Mouse (Mus musculus) gastrocnemius, postnatal 25 days (tissue): ENCODE data around the gene Flad1. TPM values are rescaled to one million over a fixed set of nuclear protein-coding genes. Genes with fewer than 3 reads are reported as not detected.
"Not testable (repeated sequence)": the region's sequence is repeated elsewhere in the genome, so short reads cannot be mapped to it uniquely, and the experiment has no call there.

Source experiments
- DNase-seq: peaks from one replicate; pipeline ENCODE4 v3.0.0; 2022
- total RNA-seq, 2 experiments: library from RNA; stranded (reverse); gene quantifications; 1 replicate in 1 of 2; 2 replicates in 1 of 2; pipeline ENCODE4 v1.2.3; 2021

The Flad1 gene
- total RNA-seq, 2 experiments from 2014 or later: 43.3 to 44.5 TPM

GRCm38 (mm10) chr3:89429021-89429420 is 17.4 kb upstream of the Flad1 start:
- not testable (repeated sequence) for DNase-seq

GRCm38 (mm10) chr3:89425876-89426275 is 14.2 kb upstream of the Flad1 start:
- DNase-seq: no peak

DNA sequence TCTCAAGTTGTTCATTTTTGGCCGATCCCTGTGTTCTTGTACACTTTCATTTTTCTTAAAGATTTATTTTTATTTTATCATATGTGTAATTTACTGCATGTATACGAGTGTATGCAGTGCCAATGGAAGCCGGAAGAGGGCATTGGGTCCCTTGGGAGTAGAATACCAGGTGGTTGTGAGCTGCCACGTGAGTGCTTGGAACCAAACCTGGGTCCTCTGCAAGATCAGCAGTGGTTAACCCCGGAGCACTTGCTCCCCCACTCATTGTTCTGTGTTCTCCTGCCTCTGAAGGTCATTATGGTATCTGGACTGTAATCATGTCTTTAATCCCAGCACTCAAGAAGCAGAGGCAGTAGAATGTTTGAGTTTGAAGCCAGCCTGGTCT is 13.5 kb upstream of the Flad1 start:
- no peak for DNase-seq

GRCm38 (mm10) chr3:89424416-89425140 is 12.9 kb upstream of the Flad1 start:
- no peak for DNase-seq

DNA sequence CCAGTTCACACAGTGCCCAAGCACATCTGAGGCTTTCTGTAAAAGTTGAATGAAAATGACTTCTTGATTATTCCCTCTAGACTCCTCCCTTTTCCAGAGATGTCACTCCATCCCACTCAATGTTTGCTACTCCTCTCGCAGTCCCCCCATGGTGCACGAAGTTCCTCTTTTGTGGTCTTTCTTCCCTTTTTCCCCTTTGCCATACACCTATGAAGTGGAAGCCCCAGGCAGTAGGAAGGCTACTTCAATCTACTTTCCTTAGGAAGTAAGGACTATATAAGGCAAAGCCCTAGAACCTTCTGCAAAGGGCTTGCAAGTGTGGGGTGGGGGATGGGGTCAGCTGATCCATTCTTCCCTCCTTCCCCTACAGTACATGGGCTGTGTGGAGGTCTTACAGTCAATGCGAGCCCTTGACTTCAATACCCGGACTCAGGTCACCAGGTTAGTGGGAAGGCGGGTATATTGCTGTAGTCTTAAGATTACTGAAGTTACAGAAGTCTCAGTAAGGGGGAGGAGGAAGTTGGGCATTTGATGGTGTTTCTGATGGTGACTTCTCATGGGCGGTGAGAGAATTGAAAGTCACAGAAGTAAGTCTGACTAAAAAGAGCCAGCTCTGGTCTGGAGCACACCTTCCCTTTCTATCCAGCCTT is 11.0 kb upstream of the Flad1 start:
- DNase-seq: no peak

DNA sequence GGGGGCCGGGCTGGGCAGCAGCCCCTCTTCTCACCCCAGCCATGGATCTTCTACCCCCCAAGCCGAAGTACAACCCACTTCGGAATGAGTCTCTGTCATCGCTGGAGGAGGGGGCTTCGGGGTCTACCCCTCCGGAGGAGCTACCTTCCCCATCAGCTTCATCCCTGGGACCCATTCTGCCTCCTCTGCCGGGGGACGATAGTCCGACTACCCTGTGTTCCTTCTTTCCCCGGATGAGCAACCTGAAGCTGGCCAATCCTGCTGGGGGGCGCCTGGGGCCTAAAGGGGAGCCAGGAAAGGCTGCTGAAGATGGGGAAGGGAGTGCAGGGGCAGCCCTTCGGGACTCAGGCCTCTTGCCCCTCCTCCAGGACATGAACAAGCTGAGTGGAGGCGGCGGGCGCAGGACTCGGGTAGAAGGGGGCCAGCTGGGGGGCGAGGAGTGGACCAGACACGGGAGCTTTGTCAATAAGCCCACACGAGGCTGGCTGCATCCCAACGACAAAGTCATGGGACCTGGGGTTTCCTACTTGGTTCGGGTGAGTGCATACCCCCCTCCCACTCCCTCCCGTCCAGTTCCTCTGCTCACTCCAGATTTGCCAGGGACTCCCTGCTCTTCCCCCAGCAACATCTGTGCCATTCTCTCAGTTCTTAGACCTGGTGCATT is 10.3 kb upstream of the Flad1 start:
- DNase-seq: no peak

- DNase-seq: peak; percentile 90
Observed at GRCm38 (mm10) chr3:89421002-89421774, 9.5 kb upstream of the Flad1 start.

GRCm38 (mm10) chr3:89420421-89420820 is 8.8 kb upstream of the Flad1 start:
- DNase-seq: no peak

GRCm38 (mm10) chr3:89419981-89420380 is 8.3 kb upstream of the Flad1 start:
- no peak for DNase-seq

DNA sequence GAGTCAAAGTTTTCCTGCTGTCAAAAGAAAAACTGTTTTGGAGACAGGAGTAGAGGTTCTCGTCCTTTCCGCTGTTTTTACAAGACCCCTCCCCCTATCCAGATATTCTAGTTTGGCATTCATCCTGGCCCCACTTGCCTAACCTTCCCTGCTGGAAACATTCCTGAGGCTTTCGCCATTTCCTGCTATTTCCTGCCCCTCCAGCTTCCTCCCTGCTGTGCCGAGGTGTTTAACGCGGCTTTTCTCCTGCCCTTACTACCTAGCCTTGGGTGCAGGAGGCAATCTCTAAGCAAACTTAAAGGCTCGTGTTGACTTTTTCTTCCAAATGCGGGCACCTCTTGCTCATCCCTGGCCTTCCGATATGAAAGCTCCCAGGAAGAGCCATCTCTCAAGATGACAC is 7.9 kb upstream of the Flad1 start:
- DNase-seq: peak; percentile 60

- peak; percentile 84 for DNase-seq
Observed at GRCm38 (mm10) chr3:89418861-89419250, 7.2 kb upstream of the Flad1 start.

DNA sequence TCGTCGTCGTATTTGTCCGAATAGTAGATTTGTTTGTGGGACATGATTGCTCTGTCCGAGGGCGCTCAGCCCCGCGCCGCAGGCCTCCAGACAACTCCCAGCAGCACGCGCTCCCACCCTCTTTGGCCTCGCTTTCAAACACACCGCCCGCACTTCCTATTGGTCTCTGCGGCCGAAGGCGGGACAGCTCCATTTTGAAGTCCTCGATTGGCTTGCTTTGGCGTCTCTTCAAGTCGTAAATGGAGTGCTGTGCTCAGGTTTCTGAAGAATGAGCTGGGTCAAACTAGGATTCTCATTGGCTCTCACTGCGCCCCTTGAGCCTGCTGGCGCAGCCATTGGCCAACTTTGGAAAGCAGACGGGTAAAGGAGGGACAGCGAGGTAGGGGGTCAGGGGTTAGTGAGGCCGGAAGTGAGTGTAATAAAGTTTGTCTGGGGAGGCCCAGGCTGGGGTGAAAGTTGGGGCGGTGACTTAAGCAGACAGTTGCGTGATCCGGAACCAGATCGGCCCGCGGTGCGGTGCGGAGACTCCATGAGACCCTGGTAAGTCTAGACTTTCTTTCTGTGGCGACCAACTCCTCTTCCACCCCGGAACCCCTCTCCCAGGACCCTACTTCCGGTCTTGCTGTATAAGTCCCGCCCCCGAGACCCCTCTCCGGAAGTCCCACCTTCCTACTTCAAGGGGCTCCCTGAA is 6.6 kb upstream of the Flad1 start, which contains the start of the genes Cks1b and Shc1:
Gene Cks1b, minus strand, starts transcription at position 214 of the 691 bp plus-strand sequence.
Gene Shc1, plus strand, starts transcription at position 274 of the 691 bp plus-strand sequence.
- peak; percentile 98 for DNase-seq

- no peak for DNase-seq
Observed at GRCm38 (mm10) chr3:89417840-89418169, 6.1 kb upstream of the Flad1 start.

GRCm38 (mm10) chr3:89417131-89417530 is 5.5 kb upstream of the Flad1 start:
- DNase-seq: no peak

- DNase-seq: no peak
Observed at GRCm38 (mm10) chr3:89416158-89416557, 4.5 kb upstream of the Flad1 start.

GRCm38 (mm10) chr3:89410864-89411263 is 806 bp downstream of the Flad1 start:
- no peak for DNase-seq

DNA sequence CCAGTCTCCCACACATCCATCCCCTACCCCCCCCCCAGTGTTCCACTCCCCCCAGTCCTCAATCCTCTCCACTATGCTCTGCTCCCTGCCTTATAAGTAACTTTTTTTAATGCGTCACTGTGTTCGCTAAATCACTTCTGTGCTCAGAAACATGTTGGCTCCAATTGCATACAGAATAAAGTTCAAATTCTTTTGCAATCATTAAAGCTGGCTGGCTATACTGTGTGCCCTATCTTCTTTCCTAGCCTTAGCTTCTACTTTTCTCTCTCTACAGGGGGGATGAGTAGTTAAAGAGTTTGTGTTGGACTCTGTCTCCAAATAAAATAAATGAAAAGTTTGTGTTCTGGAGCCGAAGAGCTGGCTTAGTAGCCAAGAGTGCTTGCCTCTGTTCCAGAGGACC is 2.0 kb downstream of the Flad1 start:
- DNase-seq: no peak

GRCm38 (mm10) chr3:89408448-89408847 is 3.2 kb downstream of the Flad1 start:
- no peak for DNase-seq

- peak; percentile 54 for DNase-seq
Observed at GRCm38 (mm10) chr3:89406887-89407286, 4.8 kb downstream of the Flad1 start.

- DNase-seq: no peak
Observed at GRCm38 (mm10) chr3:89402693-89403092, 9.0 kb downstream of the Flad1 start, which contains the start of gene Lenep. Lenep (minus strand) TSS chr3:89402793.

DNA sequence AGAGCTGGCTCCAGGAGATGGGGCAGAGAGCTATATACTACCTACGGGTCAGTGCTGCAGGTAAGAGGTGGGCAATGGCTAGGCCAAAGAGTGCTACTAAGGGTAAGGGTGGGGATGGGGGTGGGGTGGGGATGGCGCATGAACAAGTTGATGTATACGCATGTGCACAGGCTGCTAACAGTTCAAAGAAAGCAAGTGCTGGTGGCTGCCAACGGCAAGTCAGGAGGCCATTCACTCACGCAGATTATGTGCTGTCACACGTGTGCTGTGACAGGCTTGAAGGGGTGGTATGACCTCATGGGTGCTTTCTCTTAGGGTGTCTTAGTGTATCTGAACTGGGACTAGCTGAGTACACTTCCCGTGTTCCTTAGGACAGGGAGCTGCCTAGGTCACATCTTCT is 10.3 kb downstream of the Flad1 start:
- no peak for DNase-seq

DNA sequence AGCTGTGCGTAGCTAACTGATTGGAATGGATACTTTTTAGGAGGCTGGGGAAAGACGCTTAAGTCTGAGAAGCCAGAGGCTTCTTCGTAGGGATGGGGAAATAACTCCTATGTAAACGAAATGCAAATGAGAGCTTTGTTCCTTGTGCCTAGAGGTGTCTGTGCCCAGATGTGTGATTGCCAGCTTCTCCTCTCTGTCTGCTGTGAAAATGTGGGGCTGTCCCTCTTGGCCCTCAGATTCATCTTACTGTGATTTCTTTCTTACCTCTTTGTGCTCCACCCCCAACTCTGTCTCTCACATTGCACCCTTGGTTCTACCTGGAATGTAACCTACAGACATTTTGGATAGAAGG is 15.0 kb downstream of the Flad1 start:
- DNase-seq: no peak
